Mouse (Mus musculus) G1E (cell line): ENCODE measurements around the gene Megf8. TPM values are rescaled to one million over a fixed set of nuclear protein-coding genes. Genes with fewer than 3 reads are reported as not detected.
"Not testable (repeated sequence)": the region's sequence is repeated elsewhere in the genome, so short reads cannot be mapped to it uniquely, and the experiment has no call there.

Source experiments
- ATAC-seq: 2 replicates; pipeline ENCODE4 v1.8.0; 2016; ENCODE audit warnings: mild to moderate bottlenecking; ENCODE audit not compliant: insufficient number of reproducible peaks, poor library complexity, low FRiP score, severe bottlenecking; ENCODE audit errors: extremely low read depth
- DNase-seq: peaks from one replicate; pipeline ENCODE4 v3.0.0; 2012; ENCODE audit warnings: low spot score
- H3K27me3 ChIP-seq: 2 replicates; pipeline ENCODE4 v1.6.1; 2012; ENCODE audit warnings: mild to moderate bottlenecking, low read length, inconsistent platforms; ENCODE audit not compliant: insufficient read depth
- H3K36me3 ChIP-seq: replicated peaks from 2 replicates; pipeline ENCODE3; 2012; ENCODE audit warnings: mild to moderate bottlenecking, inconsistent platforms
- H3K4me1 ChIP-seq: 2 replicates; pipeline ENCODE4 v1.6.1; 2012; ENCODE audit warnings: low read depth, low read length, inconsistent platforms, mixed read lengths; ENCODE audit not compliant: insufficient read depth
- H3K4me3 ChIP-seq: 2 replicates; pipeline ENCODE4 v1.5.1; 2012; ENCODE audit warnings: low read depth, mild to moderate bottlenecking, inconsistent platforms, low read length, moderate library complexity, mixed read lengths
- H3K9me3 ChIP-seq: replicated peaks from 2 replicates; pipeline ENCODE4 v1.6.1; 2012; ENCODE audit warnings: inconsistent platforms
- CTCF ChIP-seq: IDR thresholded peaks from 2 replicates; pipeline ENCODE4 v1.5.1; 2012; ENCODE audit warnings: low read depth, low read length, inconsistent platforms, mixed read lengths
- GATA1 ChIP-seq: IDR thresholded peaks from 2 replicates; pipeline ENCODE4 v1.6.1; 2012; ENCODE audit warnings: borderline replicate concordance, low read length, inconsistent platforms, mixed read lengths
- GATA2 ChIP-seq: IDR thresholded peaks from 2 replicates; pipeline ENCODE4 v1.6.1; 2012; ENCODE audit warnings: low read depth, low read length, inconsistent platforms, borderline replicate concordance
- POLR2AphosphoS5 ChIP-seq: IDR thresholded peaks from 2 replicates; pipeline ENCODE4 v1.6.1; 2012; ENCODE audit warnings: low read depth, low read length, inconsistent platforms; ENCODE audit not compliant: insufficient replicate concordance
- TAL1 ChIP-seq: conservative IDR thresholded peaks from 2 replicates; pipeline ENCODE4 v1.6.1; 2012; ENCODE audit warnings: low read depth, low read length, inconsistent platforms, mixed read lengths
- polyA plus RNA-seq: library from polyadenylated mRNA; stranded (reverse); fragments of >175 nt; gene quantifications from 2 replicates; pipeline ENCODE4 v1.2.3, GENCODE M21; 2012
- total RNA-seq, 2 experiments: library from RNA; stranded (forward) in 1 of 2; stranded (reverse) in 1 of 2; fragments of 200-1000 nt in 1 of 2; fragments of >200 nt in 1 of 2; fragmentation: Nextera tagmentation in 1 of 2; gene quantifications; 2 replicates each; pipeline ENCODE4 v1.2.3; 2014 to 2017

The Megf8 gene
- total and polyA plus RNA-seq, 3 experiments = 6.3 to 24.4 (median 14.3) TPM

DNA sequence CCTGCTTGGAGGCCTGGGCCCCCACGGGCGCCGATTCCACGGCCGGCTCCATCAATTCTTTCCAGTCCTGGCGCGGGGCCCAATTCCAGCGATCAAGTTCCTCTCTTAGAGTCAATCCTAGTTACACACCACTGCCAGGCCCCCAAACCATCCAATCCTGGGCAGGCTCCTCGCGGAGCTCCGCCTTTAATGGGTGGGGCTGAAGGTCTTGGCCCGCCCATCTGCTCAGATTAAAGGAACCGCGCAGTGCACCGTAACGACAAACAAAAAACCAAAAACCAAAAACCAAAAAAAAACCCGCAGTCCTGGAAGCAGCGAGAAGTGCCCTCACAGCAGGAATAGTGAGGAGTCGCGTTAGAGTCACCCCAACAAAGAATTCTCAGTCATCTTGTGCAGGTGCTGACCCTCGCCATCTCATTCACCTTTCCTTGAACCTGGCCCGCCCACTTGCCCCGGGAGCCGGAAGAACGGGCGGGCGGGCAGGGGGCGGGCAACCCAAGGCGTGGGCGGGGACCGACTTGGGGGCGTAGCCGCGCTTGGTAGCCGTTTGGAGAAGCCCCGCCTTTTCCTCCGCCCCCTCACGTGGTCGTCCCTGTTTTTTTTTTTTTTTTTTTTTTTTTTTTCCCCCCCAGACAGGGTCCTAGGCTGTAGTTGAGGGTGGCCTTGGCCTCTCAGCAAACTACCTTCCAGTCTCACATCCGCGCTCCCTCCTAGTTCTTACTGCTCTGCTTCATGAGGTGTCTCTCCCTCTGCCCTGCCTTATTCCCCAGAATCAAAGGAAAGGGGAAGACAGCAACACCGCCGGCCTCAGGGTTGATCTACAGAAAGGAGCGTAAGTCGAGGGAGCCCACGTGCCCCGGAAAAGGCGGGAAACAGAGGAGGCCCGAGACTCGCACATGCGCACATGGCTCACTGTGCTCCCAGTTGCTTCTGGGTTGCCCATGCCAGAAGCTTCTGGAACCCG is 78.9 kb downstream of the Megf8 start:
- TF ChIP-seq POLR2AphosphoS5 = no peak
- no peak for TF ChIP-seq GATA2
- no peak for TF ChIP-seq CTCF
- no peak for TF ChIP-seq GATA1
- TF ChIP-seq TAL1 = no peak
- H3K9me3 ChIP-seq = no peaks in the 10 kb centered on the region
- peak overlapping the region; percentile 76 for H3K4me3 ChIP-seq
- peaks cover 48% of the 10 kb centered on the region for H3K36me3 ChIP-seq
- H3K27me3 ChIP-seq = no peaks in the 10 kb centered on the region
- H3K4me1 ChIP-seq = peaks cover 59% of the 10 kb centered on the region
- DNase-seq (peak; percentile 98), ATAC-seq (peak; percentile 97)

- Histone ChIP-seq H3K4me3 (peak overlapping the region; percentile 44; the same call in 1 of the 2 replicates), H3K36me3 (peaks cover 42% of the 10 kb centered on the region), H3K4me1 (peaks cover 53% of the 10 kb centered on the region), H3K9me3 (no peaks in the 10 kb centered on the region), H3K27me3 (no peaks in the 10 kb centered on the region)
- TF ChIP-seq TAL1 (no peak), GATA2 (no peak), POLR2AphosphoS5 (no peak), GATA1 (no peak), CTCF (no peak)
- DNase-seq (no peak), ATAC-seq (no peak)
These were observed 79.7 kb downstream of the Megf8 start for GRCm38 (mm10) chr7:25396621-25397020.

GRCm38 (mm10) chr7:25398610-25399009 is 81.6 kb downstream of the Megf8 start, which contains the start of gene Lipe:
Lipe (minus strand) TSS chr7:25398710.
- Histone ChIP-seq H3K4me3 (no peak within 1 kb of the TSS), H3K9me3 (no peaks in the 10 kb centered on the region), H3K36me3 (peaks cover 28% of the 10 kb centered on the region), H3K27me3 (no peaks in the 10 kb centered on the region), H3K4me1 (peaks cover 40% of the 10 kb centered on the region)
- TF ChIP-seq TAL1 (no peak), GATA2 (no peak), POLR2AphosphoS5 (no peak), GATA1 (no peak), CTCF (no peak)
- ATAC-seq (no peak), DNase-seq (no peak)

- peaks cover 24% of the 10 kb centered on the region for H3K36me3 ChIP-seq
- DNase-seq, H3K27me3 ChIP-seq, H3K9me3 ChIP-seq, ATAC-seq, H3K4me3 ChIP-seq: not testable (repeated sequence)
- peaks cover 35% of the 10 kb centered on the region for H3K4me1 ChIP-seq
These were observed 82.1 kb downstream of the Megf8 start for GRCm38 (mm10) chr7:25399028-25399427.

DNA sequence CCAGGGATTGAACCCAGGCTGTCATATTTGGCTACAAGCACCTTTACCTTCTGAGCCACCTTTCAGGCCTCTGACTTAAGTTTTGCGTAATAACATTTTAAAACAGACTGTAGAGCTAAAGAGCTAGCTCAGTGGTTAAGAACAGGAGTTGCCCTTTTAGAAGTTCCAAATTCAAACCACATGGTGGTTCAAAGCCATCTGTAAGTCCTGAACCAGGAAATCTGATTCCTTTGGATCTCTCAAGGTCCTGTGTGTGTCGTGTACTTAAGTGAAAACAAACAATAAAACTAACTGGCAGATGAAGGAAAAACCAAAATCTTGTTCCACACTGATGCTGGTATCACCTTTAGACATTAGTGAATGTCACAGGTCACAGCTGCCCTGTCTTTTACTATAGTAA is 84.6 kb downstream of the Megf8 start:
- TF ChIP-seq POLR2AphosphoS5 (no peak), CTCF (no peak)

DNA sequence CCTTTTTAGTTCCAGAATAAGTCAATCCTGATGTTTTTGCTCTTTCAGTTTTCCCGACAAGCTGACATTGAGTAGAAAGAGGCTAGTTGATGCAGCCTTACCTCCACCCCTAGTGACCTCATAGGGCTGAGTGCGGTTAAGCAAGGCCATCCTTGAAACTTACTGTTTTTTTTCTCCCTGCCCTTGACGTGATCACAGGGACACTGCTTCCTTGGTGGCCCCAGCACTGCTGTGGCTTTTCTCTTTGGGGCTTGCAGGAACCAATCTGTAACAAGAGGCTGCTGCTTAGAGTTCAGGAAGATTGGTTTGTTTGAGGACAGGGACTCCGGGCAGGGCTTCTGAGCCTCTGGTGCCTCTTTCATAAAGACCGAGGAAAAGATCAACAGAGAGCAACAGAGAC is 85.0 kb downstream of the Megf8 start:
- H3K9me3 ChIP-seq = no peaks in the 10 kb centered on the region
- ATAC-seq = no peak

More for the DNA sequence above, 84.6 kb downstream of the Megf8 start:
- H3K27me3 ChIP-seq = no peaks in the 10 kb centered on the region
- DNase-seq (no peak), ATAC-seq (no peak)
- peaks cover 20% of the 10 kb centered on the region for H3K4me1 ChIP-seq
- H3K4me3 ChIP-seq = no peak overlapping the region
- no peaks in the 10 kb centered on the region for H3K9me3 ChIP-seq
- peaks cover 25% of the 10 kb centered on the region for H3K36me3 ChIP-seq

GRCm38 (mm10) chr7:25402671-25403101 is 85.7 kb downstream of the Megf8 start:
- ATAC-seq (no peak), DNase-seq (no peak)
- TF ChIP-seq POLR2AphosphoS5 = no peak
- no peak for TF ChIP-seq TAL1
- TF ChIP-seq GATA2 = no peak
- TF ChIP-seq CTCF = peak; percentile 61
- no peaks in the 10 kb centered on the region for H3K9me3 ChIP-seq
- peaks cover 23% of the 10 kb centered on the region for H3K36me3 ChIP-seq
- H3K27me3 ChIP-seq = no peaks in the 10 kb centered on the region
- no peak overlapping the region for H3K4me3 ChIP-seq
- peaks cover 13% of the 10 kb centered on the region for H3K4me1 ChIP-seq

More for the DNA sequence above, 85.0 kb downstream of the Megf8 start:
- Histone ChIP-seq H3K36me3 (peaks cover 23% of the 10 kb centered on the region), H3K4me3 (no peak overlapping the region), H3K4me1 (peaks cover 16% of the 10 kb centered on the region), H3K27me3 (no peaks in the 10 kb centered on the region)
- no peak for DNase-seq
- TF ChIP-seq CTCF = no peak
- no peak for TF ChIP-seq GATA1
